Mouse (Mus musculus): Measurements from ENCODE around the gene Senp3.

GRCm38 (mm10) chr11:69720852-69721251 lies 39.0 kb upstream of the Senp3 start:
- TF ChIP-seq GATA1 (IDR thresholded peaks at IDR 0.05; ENCODE audit: low read length) (no peak), TAL1 (IDR thresholded peaks at IDR 0.05; ENCODE audit: low read length) (no peak)

Data from erythroblast, embryonic 14.5 days (primary cell).